Mouse (Mus musculus) bone marrow, adult 2 months (tissue): ENCODE results near the gene Camta2. TPM values are rescaled to one million over a fixed set of nuclear protein-coding genes. Genes with fewer than 3 reads are reported as not detected.

ENCODE experiments used
- H3K27ac ChIP-seq: fragments of 200-500 bp; 2 replicates; pipeline ENCODE4 v1.5.1; 2012; ENCODE audit warnings: low read depth, mild to moderate bottlenecking, control low read depth, inconsistent platforms, low read length; ENCODE audit not compliant: control insufficient read depth, poor library complexity, insufficient read depth
- H3K4me1 ChIP-seq: fragments of 200-500 bp; 2 replicates; pipeline ENCODE4 v1.6.1; 2011; ENCODE audit warnings: low read length; ENCODE audit not compliant: control insufficient read depth, insufficient read depth
- H3K4me3 ChIP-seq: fragments of 200-500 bp; replicated peaks from 2 replicates; pipeline ENCODE3; 2011; ENCODE audit warnings: mild to moderate bottlenecking, low read depth, low read length, control low read depth; ENCODE audit not compliant: control insufficient read depth
- CTCF ChIP-seq: fragments of 200-500 bp; IDR thresholded peaks from 2 replicates; pipeline ENCODE4 v1.5.1; 2011; ENCODE audit warnings: low read length, control low read depth; ENCODE audit not compliant: control insufficient read depth, insufficient read depth
- POLR2A ChIP-seq: fragments of 200-500 bp; IDR thresholded peaks from 2 replicates; pipeline ENCODE4 v1.6.1; 2011; ENCODE audit warnings: low read depth, mild to moderate bottlenecking, control low read depth, low read length, borderline replicate concordance; ENCODE audit not compliant: control insufficient read depth
- WGBS: fragments of 180-500 bp; shearing (Covaris S2); methylation state at CpG from one replicate; pipeline ENCODE4 v1.1.7; 2018; 5-methylcytosine and 5-hydroxymethylcytosine counted together
- polyA plus RNA-seq: library from polyadenylated mRNA; stranded (reverse); fragments of >200 nt; gene quantifications from 2 replicates; pipeline ENCODE4 v1.2.4, GENCODE M21; 2011; ENCODE audit warnings: low replicate concordance; ENCODE audit not compliant: missing spikeins, insufficient read depth, insufficient read length

The Camta2 gene
- polyA plus RNA-seq, 1 experiment = 24.0 TPM

GRCm38 (mm10) chr11:70674501-70674900, 13.4 kb downstream of the Camta2 start:
- Histone ChIP-seq H3K27ac (no peak overlapping the region), H3K4me3 (no peak overlapping the region), H3K4me1 (peaks cover 4% of the 10 kb centered on the region; the same call in 1 of the 2 replicates)
- WGBS = 31% methylated on average over 11 of the region's 11 CpGs
- no peak for TF ChIP-seq CTCF
- TF ChIP-seq POLR2A = no peak

- Histone ChIP-seq H3K4me3 (no peak overlapping the region), H3K4me1 (no peaks in the 10 kb centered on the region), H3K27ac (no peak overlapping the region)
- 89% methylated on average over 6 of the region's 6 CpGs for WGBS
- no peak for TF ChIP-seq CTCF
- no peak for TF ChIP-seq POLR2A
These were observed 13.9 kb downstream of the Camta2 start for GRCm38 (mm10) chr11:70674014-70674413.

- H3K27ac ChIP-seq = no peak overlapping the region
- no peaks in the 10 kb centered on the region; the same call in 1 of the 2 replicates for H3K4me1 ChIP-seq
- TF ChIP-seq POLR2A (no peak), CTCF (no peak)
- H3K4me3 ChIP-seq = no peak overlapping the region
- 86% methylated on average over 16 of the region's 16 CpGs for WGBS
These were observed 16.4 kb downstream of the Camta2 start for GRCm38 (mm10) chr11:70671333-70672047.

- TF ChIP-seq CTCF = no peak
- no peak for TF ChIP-seq POLR2A
- H3K27ac ChIP-seq = no peak overlapping the region
- 80% methylated on average over 14 of the region's 14 CpGs for WGBS
- no peak overlapping the region for H3K4me3 ChIP-seq
- no peaks in the 10 kb centered on the region; the same call in 1 of the 2 replicates for H3K4me1 ChIP-seq
These were observed 17.4 kb downstream of the Camta2 start for GRCm38 (mm10) chr11:70670483-70670882.

- Histone ChIP-seq H3K4me3 (peak overlapping the region; percentile 84), H3K27ac (peak overlapping the region; percentile 95), H3K4me1 (no peaks in the 10 kb centered on the region; the same call in 1 of the 2 replicates)
- WGBS = under 1% methylated on average over 31 of the region's 31 CpGs
- TF ChIP-seq CTCF (peak; percentile 23; the same call in 1 of the 2 replicates), POLR2A (no peak)
These were observed 18.1 kb downstream of the Camta2 start for GRCm38 (mm10) chr11:70669582-70670345.

- Histone ChIP-seq H3K27ac (peak within 1 kb of the TSS; percentile 95), H3K4me1 (no peaks in the 10 kb centered on the region; the same call in 1 of the 2 replicates), H3K4me3 (peak within 1 kb of the TSS; percentile 84)
- under 1% methylated on average over 44 of the region's 44 CpGs for WGBS
- TF ChIP-seq POLR2A (peak; percentile 78; the same call in 1 of the 2 replicates), CTCF (peak; percentile 21; the same call in 1 of the 2 replicates)
These were observed 19.0 kb downstream of the Camta2 start, which contains the start of gene Spag7 for GRCm38 (mm10) chr11:70668771-70669505. Gene Spag7, minus strand, starts transcription at chr11:70669416.

GRCm38 (mm10) chr11:70668335-70668770, 19.6 kb downstream of the Camta2 start:
- Histone ChIP-seq H3K4me1 (no peaks in the 10 kb centered on the region; the same call in 1 of the 2 replicates), H3K27ac (peak overlapping the region; percentile 68), H3K4me3 (peak overlapping the region; percentile 84)
- TF ChIP-seq CTCF (no peak), POLR2A (no peak)
- WGBS = under 1% methylated on average over 15 of the region's 15 CpGs
